Mouse (Mus musculus): ENCODE measurements around the gene Ripor3. TPM values are rescaled to one million over a fixed set of nuclear protein-coding genes. Genes with fewer than 3 reads are reported as not detected.

Ripor3 gene
- polyA plus RNA-seq, 1 experiment from 2014 or later = 1.4 TPM

GRCm38 (mm10) chr2:168045771-168046170 lies 35.4 kb upstream of the Ripor3 start:
- no peak overlapping the region for H3K4me2 ChIP-seq (ENCODE audit: low read depth, low read length)

GRCm38 (mm10) chr2:168045357-168045756 lies 34.9 kb upstream of the Ripor3 start:
- Histone ChIP-seq H3K36me3 (replicated peaks; ENCODE audit: insufficient read depth, low read length) (no peaks in the 10 kb centered on the region), H3K4me3 (ENCODE audit: low read depth, low read length) (no peak overlapping the region), H3K27me3 (ENCODE audit: insufficient read depth, low read length) (peaks cover 12% of the 10 kb centered on the region), H3K9me3 (ENCODE audit: low read length) (no peaks in the 10 kb centered on the region), H3K4me1 (ENCODE audit: insufficient read depth) (peaks cover 6% of the 10 kb centered on the region; the same call in 1 of the 2 replicates), H3K4me2 (ENCODE audit: low read depth, low read length) (no peak overlapping the region), H3K9ac (replicated peaks) (no peak overlapping the region), H3K27ac (ENCODE audit: low read depth) (no peak overlapping the region)
- WGBS (ENCODE audit: insufficient replicate concordance) = 76% methylated on average over 13 of the region's 13 CpGs
- TF ChIP-seq EP300 (IDR thresholded peaks at IDR 0.05; ENCODE audit: low read depth) = no peak
- TF ChIP-seq CTCF (IDR thresholded peaks at IDR 0.05; ENCODE audit: low read depth) = no peak
- ATAC-seq = no peak
- no peak for DNase-seq

More at GRCm38 (mm10) chr2:168045771-168046170, 35.4 kb upstream of the Ripor3 start:
- no peak overlapping the region for H3K4me3 ChIP-seq (ENCODE audit: low read depth, low read length)
- H3K27me3 ChIP-seq (ENCODE audit: insufficient read depth, low read length) = peaks cover 16% of the 10 kb centered on the region
- 68% methylated on average over 5 of the region's 5 CpGs for WGBS (ENCODE audit: insufficient replicate concordance)
- ATAC-seq (no peak), DNase-seq (no peak)
- TF ChIP-seq CTCF (IDR thresholded peaks at IDR 0.05; ENCODE audit: low read depth) (no peak), EP300 (IDR thresholded peaks at IDR 0.05; ENCODE audit: low read depth) (no peak)
- no peaks in the 10 kb centered on the region for H3K9me3 ChIP-seq (ENCODE audit: low read length)
- no peaks in the 10 kb centered on the region for H3K36me3 ChIP-seq (replicated peaks; ENCODE audit: insufficient read depth, low read length)
- no peak overlapping the region for H3K9ac ChIP-seq (replicated peaks)
- H3K27ac ChIP-seq (ENCODE audit: low read depth) = no peak overlapping the region
- H3K4me1 ChIP-seq (ENCODE audit: insufficient read depth) = peaks cover 10% of the 10 kb centered on the region; the same call in 1 of the 2 replicates

GRCm38 (mm10) chr2:168044681-168045287 lies 34.4 kb upstream of the Ripor3 start:
- no peak overlapping the region for H3K4me2 ChIP-seq (ENCODE audit: low read depth, low read length)
- H3K4me3 ChIP-seq (ENCODE audit: low read depth, low read length) = no peak overlapping the region
- H3K27ac ChIP-seq (ENCODE audit: low read depth) = no peak overlapping the region
- H3K36me3 ChIP-seq (replicated peaks; ENCODE audit: insufficient read depth, low read length) = no peaks in the 10 kb centered on the region
- H3K27me3 ChIP-seq (ENCODE audit: insufficient read depth, low read length) = peaks cover 8% of the 10 kb centered on the region; the same call in 1 of the 2 replicates
- no peak overlapping the region for H3K9ac ChIP-seq (replicated peaks)
- WGBS (ENCODE audit: insufficient replicate concordance) = 69% methylated on average over 10 of the region's 10 CpGs
- TF ChIP-seq EP300 (IDR thresholded peaks at IDR 0.05; ENCODE audit: low read depth) = no peak
- no peak for TF ChIP-seq CTCF (IDR thresholded peaks at IDR 0.05; ENCODE audit: low read depth)
- no peaks in the 10 kb centered on the region for H3K9me3 ChIP-seq (ENCODE audit: low read length)
- DNase-seq (no peak), ATAC-seq (peak; percentile 47; the same call in 1 of the 2 replicates)
- 0 out of 2 replicates have a peak, but pooled peaks cover 3% of the 10 kb centered on the region for H3K4me1 ChIP-seq (ENCODE audit: insufficient read depth)

DNA sequence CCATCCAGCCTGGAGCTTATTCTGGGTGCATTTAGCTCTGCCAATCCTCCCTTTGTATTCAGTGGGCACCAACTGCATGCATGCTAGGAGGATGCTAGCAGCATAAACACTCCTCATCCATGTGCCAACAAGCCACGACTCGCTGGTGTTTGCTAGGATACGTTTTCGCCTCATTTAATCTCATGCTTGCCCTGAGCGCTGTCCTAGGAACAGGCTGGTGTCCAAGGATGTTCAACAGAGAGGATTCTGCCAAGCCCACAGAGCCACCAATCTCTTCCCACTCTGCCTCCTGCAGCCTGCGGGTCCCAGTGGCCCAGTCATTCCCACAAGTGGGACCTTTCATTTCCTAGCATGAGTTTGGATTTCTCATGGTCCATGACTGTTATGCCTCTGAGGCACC lies 31.6 kb upstream of the Ripor3 start:
- Histone ChIP-seq H3K27me3 (ENCODE audit: insufficient read depth, low read length) (no peaks in the 10 kb centered on the region), H3K9me3 (ENCODE audit: low read length) (no peaks in the 10 kb centered on the region), H3K9ac (replicated peaks) (no peak overlapping the region), H3K4me1 (ENCODE audit: insufficient read depth) (no peaks in the 10 kb centered on the region), H3K36me3 (replicated peaks; ENCODE audit: insufficient read depth, low read length) (no peaks in the 10 kb centered on the region), H3K27ac (ENCODE audit: low read depth) (no peak overlapping the region), H3K4me2 (ENCODE audit: low read depth, low read length) (no peak overlapping the region), H3K4me3 (ENCODE audit: low read depth, low read length) (no peak overlapping the region)
- ATAC-seq = no peak
- no peak for DNase-seq
- TF ChIP-seq EP300 (IDR thresholded peaks at IDR 0.05; ENCODE audit: low read depth) = no peak
- no peak for TF ChIP-seq CTCF (IDR thresholded peaks at IDR 0.05; ENCODE audit: low read depth)
- WGBS (ENCODE audit: insufficient replicate concordance) = 76% methylated on average over 6 of the region's 6 CpGs

DNA sequence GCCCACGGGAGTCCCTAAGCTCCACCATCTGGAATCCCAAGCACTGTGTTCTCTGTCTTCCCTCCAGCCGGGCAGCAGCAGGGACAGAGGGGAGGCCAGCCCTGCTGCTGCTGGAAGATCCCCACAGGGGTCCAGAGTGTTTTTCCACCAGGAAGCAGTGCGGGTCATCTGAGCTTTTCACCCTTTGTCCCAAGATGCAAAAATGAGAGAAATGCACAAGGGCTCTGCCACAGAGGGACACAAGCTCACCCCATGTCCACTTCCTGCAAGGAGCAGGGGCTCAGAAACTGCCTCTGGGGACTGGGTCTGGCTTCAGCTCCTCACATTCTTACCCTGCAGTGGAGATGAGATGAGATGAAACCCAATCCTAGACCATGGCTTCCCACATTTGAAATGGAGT lies 30.3 kb upstream of the Ripor3 start:
- 70% methylated on average over 3 of the region's 3 CpGs for WGBS (ENCODE audit: insufficient replicate concordance)
- TF ChIP-seq CTCF (IDR thresholded peaks at IDR 0.05; ENCODE audit: low read depth) = no peak
- TF ChIP-seq EP300 (IDR thresholded peaks at IDR 0.05; ENCODE audit: low read depth) = no peak
- Histone ChIP-seq H3K27ac (ENCODE audit: low read depth) (no peak overlapping the region), H3K4me1 (ENCODE audit: insufficient read depth) (no peaks in the 10 kb centered on the region), H3K4me2 (ENCODE audit: low read depth, low read length) (no peak overlapping the region), H3K9ac (replicated peaks) (no peak overlapping the region), H3K4me3 (ENCODE audit: low read depth, low read length) (no peak overlapping the region), H3K36me3 (replicated peaks; ENCODE audit: insufficient read depth, low read length) (no peaks in the 10 kb centered on the region), H3K9me3 (ENCODE audit: low read length) (no peaks in the 10 kb centered on the region), H3K27me3 (ENCODE audit: insufficient read depth, low read length) (no peaks in the 10 kb centered on the region)
- DNase-seq (no peak), ATAC-seq (no peak)

DNA sequence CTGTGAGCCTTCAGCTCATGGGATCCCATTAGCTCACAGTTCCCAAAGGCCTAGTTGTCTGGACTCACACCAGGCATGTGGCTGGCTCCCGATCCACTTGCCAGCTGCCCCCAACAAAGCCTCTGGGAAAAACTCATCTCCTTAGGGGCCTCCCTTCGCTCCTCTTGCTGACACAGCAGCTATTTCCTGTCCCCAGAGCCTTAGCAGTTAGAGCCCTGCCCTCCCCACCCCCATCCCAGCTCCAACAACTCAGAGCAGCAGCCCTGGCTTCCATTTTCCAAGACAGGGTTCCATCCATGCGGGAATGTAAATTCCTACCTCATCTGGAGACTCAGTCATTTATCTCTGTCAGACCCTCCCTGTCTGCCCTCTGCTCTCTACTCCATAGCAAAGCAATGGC lies 26.6 kb upstream of the Ripor3 start:
- Histone ChIP-seq H3K27me3 (ENCODE audit: insufficient read depth, low read length) (no peaks in the 10 kb centered on the region), H3K36me3 (replicated peaks; ENCODE audit: insufficient read depth, low read length) (no peaks in the 10 kb centered on the region), H3K4me2 (ENCODE audit: low read depth, low read length) (no peak overlapping the region), H3K27ac (ENCODE audit: low read depth) (no peak overlapping the region), H3K9me3 (ENCODE audit: low read length) (no peaks in the 10 kb centered on the region), H3K4me3 (ENCODE audit: low read depth, low read length) (no peak overlapping the region), H3K9ac (replicated peaks) (no peak overlapping the region), H3K4me1 (ENCODE audit: insufficient read depth) (no peaks in the 10 kb centered on the region)
- no peak for TF ChIP-seq EP300 (IDR thresholded peaks at IDR 0.05; ENCODE audit: low read depth)
- TF ChIP-seq CTCF (IDR thresholded peaks at IDR 0.05; ENCODE audit: low read depth) = no peak
- DNase-seq (no peak), ATAC-seq (no peak)
- WGBS (ENCODE audit: insufficient replicate concordance) = 51% methylated on average over 3 of the region's 3 CpGs
